Mouse (Mus musculus) adrenal gland, adult 18-20 months (tissue): ENCODE data around the gene F11r. TPM values are rescaled to one million over a fixed set of nuclear protein-coding genes. Genes with fewer than 3 reads are reported as not detected.

Experiments used
- DNase-seq, 2 experiments: peaks; one replicate each; pipeline ENCODE4 v3.0.0; 2021 to 2022; ENCODE audit warnings: low spot score in 2 of 2
- long read RNA-seq, 2 experiments: library from polyadenylated mRNA; stranded (forward); transcript quantifications; one replicate each; pipeline ENCODE4 v2.0.0; 2021
- total RNA-seq, 2 experiments: library from RNA; stranded (reverse); gene quantifications; 1 replicate in 1 of 2; 2 replicates in 1 of 2; pipeline ENCODE4 v1.2.3; 2021

Gene F11r
- 10 to 100 TPM; 29.3 to 36.4 TPM for total RNA-seq
- long read RNA-seq, experiment 1, partial matches to known transcripts: 2 of 3 reads
- long read RNA-seq, experiment 1, other reads (novel, unspliced or antisense): 1 of 3 reads
- long read RNA-seq, experiment 2, partial matches to known transcripts: 0 of 15 reads
- long read RNA-seq, experiment 2, other reads (novel, unspliced or antisense): 15 of 15 reads

GRCm38 (mm10) chr1:171437264-171438013 is at the start of gene F11r:
Gene F11r, plus strand, starts transcription at chr1:171437535.
- DNase-seq: peak; percentile 80 to 84

GRCm38 (mm10) chr1:171388376-171389102 is 48.8 kb upstream of the F11r start, which contains the start of gene Arhgap30:
Gene Arhgap30, plus strand, starts transcription at chr1:171388954.
- DNase-seq: no peak

- no peak for DNase-seq
These were observed 47.2 kb upstream of the F11r start for GRCm38 (mm10) chr1:171390101-171390500.

GRCm38 (mm10) chr1:171401821-171402220 is 35.5 kb upstream of the F11r start:
- no peak for DNase-seq

GRCm38 (mm10) chr1:171402991-171403390 is 34.3 kb upstream of the F11r start:
- DNase-seq: no peak

GRCm38 (mm10) chr1:171407263-171407662 is 30.1 kb upstream of the F11r start:
- no peak for DNase-seq

GRCm38 (mm10) chr1:171410231-171410630 is 27.1 kb upstream of the F11r start:
- DNase-seq: no peak

- peak; percentile 87 to 92 for DNase-seq
These were observed 26.3 kb upstream of the F11r start, which contains the start of gene Usf1 for GRCm38 (mm10) chr1:171410947-171411484. Gene Usf1, plus strand, starts transcription at chr1:171411313.

GRCm38 (mm10) chr1:171411492-171411941 is 25.8 kb upstream of the F11r start:
- DNase-seq: no peak

GRCm38 (mm10) chr1:171412001-171412441 is 25.3 kb upstream of the F11r start:
- DNase-seq: peak in 1 of 2 experiments; percentile 23

- DNase-seq: no peak
These were observed 24.9 kb upstream of the F11r start for GRCm38 (mm10) chr1:171412446-171412845.

GRCm38 (mm10) chr1:171413608-171414007 is 23.7 kb upstream of the F11r start:
- DNase-seq: no peak

- no peak for DNase-seq
These were observed 18.7 kb upstream of the F11r start, which contains the start of gene Tstd1 for GRCm38 (mm10) chr1:171418660-171419059. Gene Tstd1, plus strand, starts transcription at chr1:171418872.

- DNase-seq: no peak
These were observed 17.9 kb upstream of the F11r start for GRCm38 (mm10) chr1:171419291-171419882.

- DNase-seq: no peak
These were observed 17.4 kb upstream of the F11r start for GRCm38 (mm10) chr1:171419905-171420304.

GRCm38 (mm10) chr1:171422504-171423095 is 14.7 kb upstream of the F11r start:
- no peak for DNase-seq

- DNase-seq: no peak
These were observed 12.7 kb upstream of the F11r start for GRCm38 (mm10) chr1:171424638-171425037.

GRCm38 (mm10) chr1:171425126-171425525 is 12.2 kb upstream of the F11r start:
- peak in 1 of 2 experiments; percentile 55 for DNase-seq

GRCm38 (mm10) chr1:171432158-171432557 is 5.2 kb upstream of the F11r start:
- no peak for DNase-seq

- no peak for DNase-seq
These were observed 2.0 kb upstream of the F11r start for GRCm38 (mm10) chr1:171435288-171435814.
